Mouse (Mus musculus) neural tube, embryonic 11.5 days (tissue): Measurements from ENCODE around the gene Alk. TPM values are rescaled to one million over a fixed set of nuclear protein-coding genes. Genes with fewer than 3 reads are reported as not detected.

Experiments used
- ATAC-seq: fragments of 200-750 bp; cut with Nextera tagmentation; 2 replicates; pipeline ENCODE4 v1.8.0; 2017; ENCODE audit warnings: moderate number of reproducible peaks, mild to moderate bottlenecking, moderate TSS enrichment, moderate library complexity; ENCODE audit not compliant: insufficient read depth, low FRiP score, low TSS enrichment
- DNase-seq: peaks from one replicate; pipeline ENCODE4 v3.0.0-alpha.2; 2015; ENCODE audit warnings: low spot score
- H3K27ac ChIP-seq: fragments of 300-500 bp; sonication (generic); 2 replicates; pipeline ENCODE4 v1.5.1; 2014; ENCODE audit warnings: low read depth, mild to moderate bottlenecking, low read length
- H3K27me3 ChIP-seq: fragments of 300-500 bp; sonication (generic); 2 replicates; pipeline ENCODE4 v1.6.1; 2014; ENCODE audit warnings: mild to moderate bottlenecking, low read length, mixed read lengths; ENCODE audit not compliant: control insufficient read depth, insufficient read depth
- H3K36me3 ChIP-seq: fragments of 300-500 bp; sonication (generic); 2 replicates; pipeline ENCODE4 v1.6.1; 2014; ENCODE audit warnings: mild to moderate bottlenecking, low read length, moderate library complexity, mixed read lengths; ENCODE audit not compliant: control insufficient read depth, insufficient read depth
- H3K4me1 ChIP-seq: fragments of 300-500 bp; sonication (generic); 2 replicates; pipeline ENCODE4 v1.6.1; 2014; ENCODE audit warnings: low read length, mixed read lengths; ENCODE audit not compliant: control insufficient read depth, insufficient read depth
- H3K4me2 ChIP-seq: fragments of 300-500 bp; sonication (generic); 2 replicates; pipeline ENCODE4 v1.6.1; 2014; ENCODE audit warnings: low read depth, mild to moderate bottlenecking, moderate library complexity
- H3K4me3 ChIP-seq: fragments of 300-500 bp; sonication (generic); 2 replicates; pipeline ENCODE4 v1.5.1; 2014; ENCODE audit warnings: low read depth, low read length
- H3K9ac ChIP-seq: fragments of 300-500 bp; sonication (generic); 2 replicates; pipeline ENCODE4 v1.6.1; 2014; ENCODE audit warnings: mild to moderate bottlenecking, low read length
- H3K9me3 ChIP-seq: fragments of 300-500 bp; sonication (generic); 2 replicates; pipeline ENCODE4 v1.6.1; 2016; ENCODE audit warnings: low read length; ENCODE audit not compliant: control insufficient read depth
- WGBS: fragments of 180-500 bp; shearing (Covaris S2); extraction: QIAGEN DNeasy Blood & Tissue Kit; methylation state at CpG from one replicate; pipeline ENCODE4 v1.1.7; 2014; 5-methylcytosine and 5-hydroxymethylcytosine counted together
- polyA plus RNA-seq: library from polyadenylated mRNA; unstranded; fragments of >200 nt; fragmentation: Nextera tagmentation; extraction: Ambion mirVana; gene quantifications from 2 replicates; pipeline ENCODE4 v1.2.1, GENCODE M21; 2014

Gene Alk
- polyA plus RNA-seq, 1 experiment from 2014 or later: 0.40 TPM

- 54% methylated on average over 3 of the region's 3 CpGs for WGBS
- DNase-seq (peak; percentile 28), ATAC-seq (no peak)
- H3K9ac ChIP-seq: no peak overlapping the region
- H3K27ac ChIP-seq: no peak overlapping the region
- H3K4me2 ChIP-seq: no peak overlapping the region
- H3K4me3 ChIP-seq: no peak overlapping the region
- H3K4me1 ChIP-seq: no peaks in the 10 kb centered on the region
- no peaks in the 10 kb centered on the region for H3K27me3 ChIP-seq
- no peaks in the 10 kb centered on the region for H3K9me3 ChIP-seq
- H3K36me3 ChIP-seq: no peaks in the 10 kb centered on the region
These were observed 695.3 kb downstream of the Alk start for GRCm38 (mm10) chr17:71909107-71909506.

- no peak for ATAC-seq
- H3K27ac ChIP-seq: no peak overlapping the region
These were observed 723.1 kb downstream of the Alk start for GRCm38 (mm10) chr17:71881369-71881768.

DNA sequence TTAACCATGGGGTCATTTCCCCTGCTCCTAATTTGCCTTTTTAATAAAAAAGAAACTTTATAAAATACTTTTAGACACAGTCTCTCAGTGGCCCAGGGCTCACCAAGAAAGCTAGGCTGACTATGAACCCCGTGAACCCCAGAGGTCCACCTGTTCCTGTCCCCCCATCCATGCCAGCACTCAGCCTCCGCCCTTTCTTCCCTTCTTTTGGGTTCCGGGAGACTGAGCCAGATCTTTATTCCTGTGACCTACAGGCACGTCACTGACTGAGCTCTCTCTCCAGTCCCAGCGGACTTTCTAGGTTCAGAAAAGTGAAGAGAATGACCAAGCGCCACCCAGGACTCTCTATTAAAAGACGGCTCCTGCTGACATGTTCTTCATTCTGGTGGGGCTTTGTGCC, 728.9 kb downstream of the Alk start:
- Histone ChIP-seq H3K4me2 (no peak overlapping the region), H3K4me1 (no peaks in the 10 kb centered on the region), H3K27me3 (no peaks in the 10 kb centered on the region), H3K9ac (no peak overlapping the region), H3K36me3 (no peaks in the 10 kb centered on the region), H3K4me3 (no peak overlapping the region), H3K27ac (no peak overlapping the region), H3K9me3 (no peaks in the 10 kb centered on the region)
- DNase-seq (no peak), ATAC-seq (no peak)
- WGBS: 90% methylated on average over 7 of the region's 7 CpGs

More at GRCm38 (mm10) chr17:71881369-71881768, 723.1 kb downstream of the Alk start:
- no peaks in the 10 kb centered on the region for H3K4me1 ChIP-seq
- no peaks in the 10 kb centered on the region for H3K27me3 ChIP-seq
- no peak overlapping the region for H3K4me3 ChIP-seq
- no peak for DNase-seq
- 84% methylated on average over 6 of the region's 6 CpGs for WGBS
- H3K4me2 ChIP-seq: no peak overlapping the region
- H3K36me3 ChIP-seq: no peaks in the 10 kb centered on the region
- H3K9ac ChIP-seq: no peak overlapping the region
- no peaks in the 10 kb centered on the region for H3K9me3 ChIP-seq

DNA sequence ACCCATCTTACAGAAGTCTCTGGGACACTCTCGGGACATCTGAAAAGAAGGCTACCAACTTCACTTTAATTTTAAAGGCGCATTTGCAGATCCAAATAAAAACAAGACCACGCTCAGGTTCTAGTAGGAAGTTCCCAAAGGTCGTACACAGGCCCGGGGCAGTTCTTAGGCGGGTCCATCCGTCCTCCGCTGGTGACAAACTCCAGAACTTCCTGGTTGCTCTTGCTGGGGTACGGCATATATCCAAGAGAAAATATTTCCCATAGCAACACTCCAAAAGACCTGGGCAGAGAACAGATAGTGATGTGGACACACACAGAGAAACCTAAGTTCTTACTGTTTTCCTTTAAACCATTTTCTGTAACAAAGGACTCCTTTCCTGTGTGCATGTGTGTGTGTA, 729.6 kb downstream of the Alk start:
- ATAC-seq (no peak), DNase-seq (no peak)
- Histone ChIP-seq H3K9me3 (no peaks in the 10 kb centered on the region), H3K4me1 (no peaks in the 10 kb centered on the region), H3K9ac (no peak overlapping the region), H3K4me2 (no peak overlapping the region), H3K27me3 (no peaks in the 10 kb centered on the region), H3K36me3 (no peaks in the 10 kb centered on the region), H3K27ac (no peak overlapping the region), H3K4me3 (no peak overlapping the region)
- 92% methylated on average over 9 of the region's 9 CpGs for WGBS

GRCm38 (mm10) chr17:71874077-71874476, 730.4 kb downstream of the Alk start:
- Histone ChIP-seq H3K36me3 (no peaks in the 10 kb centered on the region), H3K9me3 (no peaks in the 10 kb centered on the region), H3K4me3 (no peak overlapping the region), H3K27ac (no peak overlapping the region), H3K4me1 (no peaks in the 10 kb centered on the region), H3K27me3 (no peaks in the 10 kb centered on the region), H3K4me2 (no peak overlapping the region), H3K9ac (no peak overlapping the region)
- 40% methylated on average over 6 of the region's 6 CpGs for WGBS
- ATAC-seq: no peak
- peak; percentile 36 for DNase-seq

DNA sequence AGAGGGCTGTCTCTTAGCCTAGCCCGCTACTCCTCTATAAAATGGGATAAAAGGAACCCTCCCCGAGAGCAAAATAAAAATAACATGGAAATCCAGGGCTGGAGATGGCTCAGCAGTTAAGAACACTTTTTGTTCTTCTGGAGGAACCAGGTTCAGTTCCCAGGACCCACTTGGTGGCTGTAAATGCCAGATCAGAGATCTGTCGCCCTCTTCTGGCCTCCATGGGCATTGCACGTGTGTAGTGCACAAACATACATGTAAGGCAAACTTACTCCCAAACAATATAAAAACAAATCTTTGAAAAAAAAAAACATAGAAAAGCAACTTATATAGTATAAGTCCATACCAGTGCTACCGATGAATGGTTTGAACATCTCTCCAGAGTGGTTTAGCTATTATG, 731.5 kb downstream of the Alk start:
- Histone ChIP-seq H3K9me3 (no peaks in the 10 kb centered on the region), H3K36me3 (no peaks in the 10 kb centered on the region), H3K9ac (no peak overlapping the region), H3K27ac (no peak overlapping the region), H3K4me3 (no peak overlapping the region), H3K27me3 (no peaks in the 10 kb centered on the region), H3K4me1 (no peaks in the 10 kb centered on the region), H3K4me2 (no peak overlapping the region)
- DNase-seq (no peak), ATAC-seq (no peak)
- WGBS: 49% methylated on average over 5 of the region's 5 CpGs

GRCm38 (mm10) chr17:71871981-71872380, 732.4 kb downstream of the Alk start:
- 88% methylated on average over 7 of the region's 7 CpGs for WGBS
- Histone ChIP-seq H3K9me3 (no peaks in the 10 kb centered on the region), H3K9ac (no peak overlapping the region), H3K4me3 (no peak overlapping the region), H3K4me2 (no peak overlapping the region), H3K36me3 (no peaks in the 10 kb centered on the region), H3K27me3 (no peaks in the 10 kb centered on the region), H3K4me1 (no peaks in the 10 kb centered on the region), H3K27ac (no peak overlapping the region)
- no peak for DNase-seq
- no peak for ATAC-seq

GRCm38 (mm10) chr17:71870641-71871040, 733.8 kb downstream of the Alk start:
- no peak for ATAC-seq
- Histone ChIP-seq H3K4me1 (no peaks in the 10 kb centered on the region), H3K4me3 (no peak overlapping the region), H3K4me2 (no peak overlapping the region), H3K27ac (no peak overlapping the region), H3K36me3 (no peaks in the 10 kb centered on the region), H3K9ac (no peak overlapping the region), H3K27me3 (no peaks in the 10 kb centered on the region), H3K9me3 (no peaks in the 10 kb centered on the region)
- DNase-seq: no peak
- 82% methylated on average over 1 of the region's 1 CpGs for WGBS

GRCm38 (mm10) chr17:71870232-71870621, 734.2 kb downstream of the Alk start:
- Histone ChIP-seq H3K36me3 (no peaks in the 10 kb centered on the region), H3K4me3 (no peak overlapping the region), H3K27me3 (no peaks in the 10 kb centered on the region), H3K4me1 (no peaks in the 10 kb centered on the region), H3K9me3 (no peaks in the 10 kb centered on the region), H3K9ac (no peak overlapping the region), H3K27ac (no peak overlapping the region), H3K4me2 (no peak overlapping the region)
- WGBS: 91% methylated on average over 8 of the region's 8 CpGs
- DNase-seq (no peak), ATAC-seq (no peak)
